Comparison of ENCODE assay signal across 9 mouse cellular contexts in genomic region chr2:162975157-162975775, GRCm38 (mm10). TPM values are rescaled to one million over a fixed set of nuclear protein-coding genes. Genes with fewer than 3 reads are reported as not detected.
A peak's percentile ranks its signal among the peaks of the same experiment; 100 is the strongest.
DNase-seq lines count a peak whose midpoint lies in the region; ATAC-seq and TF ChIP-seq lines count a peak whose summit lies in the region.
"Had no signal": no experiment of that assay in that cellular context is flagged by ENCODE, and none has a peak within 500 bp of the region (broad histone marks: within the 10 kb centered on the region; RNA-seq: fewer than 3 reads in every experiment).

No protein-coding gene starts in this region.

- H3K27ac ChIP-seq in midbrain, embryonic 15.5 days = no peak overlapping the region
- H3K27ac ChIP-seq in midbrain, embryonic 10.5 days (replicated peaks) = no peak overlapping the region
- H3K27ac ChIP-seq in heart, embryonic 10.5 days = no peak overlapping the region
- H3K27ac ChIP-seq in midbrain, postnatal 0 days (ENCODE audit: low read depth, low read length) = no peak overlapping the region

- H3K36me3 ChIP-seq in midbrain, embryonic 15.5 days (replicated peaks) = no peaks in the 10 kb centered on the region
- H3K36me3 ChIP-seq in midbrain, embryonic 10.5 days = no peaks in the 10 kb centered on the region
- no peaks in the 10 kb centered on the region for H3K36me3 ChIP-seq in heart, embryonic 10.5 days
- no peaks in the 10 kb centered on the region for H3K36me3 ChIP-seq in midbrain, postnatal 0 days (ENCODE audit: insufficient read depth, low read length)

- no peak overlapping the region for H3K9ac ChIP-seq in midbrain, embryonic 15.5 days
- no peak overlapping the region for H3K9ac ChIP-seq in midbrain, postnatal 0 days (replicated peaks; ENCODE audit: low read length, poor library complexity, severe bottlenecking)

- no peak overlapping the region for H3K4me2 ChIP-seq in midbrain, embryonic 15.5 days
- no peak overlapping the region for H3K4me2 ChIP-seq in midbrain, postnatal 0 days (ENCODE audit: low read depth, low read length, poor library complexity, severe bottlenecking)

- no peaks in the 10 kb centered on the region for H3K9me3 ChIP-seq in midbrain, embryonic 15.5 days
- H3K9me3 ChIP-seq in midbrain, embryonic 10.5 days (replicated peaks) = no peaks in the 10 kb centered on the region
- no peaks in the 10 kb centered on the region for H3K9me3 ChIP-seq in heart, embryonic 10.5 days
- no peaks in the 10 kb centered on the region for H3K9me3 ChIP-seq in midbrain, postnatal 0 days (ENCODE audit: low read length)

- no peaks in the 10 kb centered on the region for H3K27me3 ChIP-seq in midbrain, embryonic 15.5 days (replicated peaks)
- H3K27me3 ChIP-seq in midbrain, embryonic 10.5 days (ENCODE audit: low read depth, poor library complexity, severe bottlenecking) = no peaks in the 10 kb centered on the region
- H3K27me3 ChIP-seq in heart, embryonic 10.5 days (ENCODE audit: insufficient read depth, poor library complexity, severe bottlenecking) = peaks cover 8% of the 10 kb centered on the region; the same call in 1 of the 2 replicates
- no peaks in the 10 kb centered on the region for H3K27me3 ChIP-seq in midbrain, postnatal 0 days (ENCODE audit: insufficient read depth, low read length)

- no peak for TF ChIP-seq CTCF in midbrain, postnatal 0 days (IDR thresholded peaks at IDR 0.05)

- no peak overlapping the region for H3K4me3 ChIP-seq in midbrain, embryonic 15.5 days
- no peak overlapping the region for H3K4me3 ChIP-seq in midbrain, embryonic 10.5 days
- no peak overlapping the region for H3K4me3 ChIP-seq in heart, embryonic 10.5 days
- no peak overlapping the region for H3K4me3 ChIP-seq in midbrain, postnatal 0 days (ENCODE audit: low read depth, low read length)

- H3K4me1 ChIP-seq in midbrain, embryonic 15.5 days = peaks cover 15% of the 10 kb centered on the region; the same call in 1 of the 2 replicates
- H3K4me1 ChIP-seq in midbrain, embryonic 10.5 days = peaks cover 21% of the 10 kb centered on the region
- H3K4me1 ChIP-seq in heart, embryonic 10.5 days = peaks cover 19% of the 10 kb centered on the region
- no peaks in the 10 kb centered on the region for H3K4me1 ChIP-seq in midbrain, postnatal 0 days (ENCODE audit: insufficient read depth, low read length)

- ATAC-seq in midbrain, embryonic 15.5 days (replicated peaks) = 0 out of 2 replicates have a peak, but pooled peaks have one; percentile 30
- 0 out of 2 replicates have a peak, but pooled peaks have one; percentile 49 for ATAC-seq in midbrain, postnatal 0 days (ENCODE audit: low FRiP score)
- ATAC-seq: intestine, embryonic 16.5 days had no signal

- peak; percentile 9 to 14 for DNase-seq in frontal cortex, postnatal 36 days (ENCODE audit: low spot score in 2 of 2)
- DNase-seq in frontal cortex, postnatal 25 days (ENCODE audit: low spot score in 2 of 2) = no peak
- no peak for DNase-seq in midbrain, embryonic 10.5 days (ENCODE audit: low spot score)
- DNase-seq in heart, embryonic 10.5 days (ENCODE audit: low spot score) = peak; percentile 50
- peak; percentile 52 for DNase-seq in midbrain, postnatal 0 days (ENCODE audit: low spot score)
- no peak for DNase-seq in embryo, embryonic 10.5 days (ENCODE audit: low spot score)
- DNase-seq in adrenal gland, postnatal 4 days (ENCODE audit: low spot score in 2 of 2) = no peak

- WGBS in midbrain, embryonic 15.5 days = 77% methylated on average over 11 of the region's 11 CpGs
- WGBS in midbrain, embryonic 10.5 days = 87% methylated on average over 11 of the region's 11 CpGs
- WGBS in heart, embryonic 10.5 days = 77% methylated on average over 11 of the region's 11 CpGs
- WGBS in midbrain, postnatal 0 days = 72% methylated on average over 11 of the region's 11 CpGs

RNA-seq across cellular contexts. Expression of gene Sgk2, which starts 11.9 kb away (rescaled TPM):
- polyA plus RNA-seq in midbrain, embryonic 15.5 days (2015; fragmentation: Nextera tagmentation; extraction: Ambion mirVana) = 0.10 TPM in 1 of 2 replicates, not detected in the other
- polyA plus RNA-seq in midbrain, embryonic 10.5 days (2016; fragmentation: Nextera tagmentation; extraction: Ambion mirVana) = not detected in 2 replicates
- 0.28 TPM in 1 of 2 replicates, not detected in the other for polyA plus RNA-seq in heart, embryonic 10.5 days (2016; fragmentation: Nextera tagmentation; extraction: Ambion mirVana)
- 0.14 TPM in 1 of 2 replicates, not detected in the other for total RNA-seq in midbrain, postnatal 0 days (2014; rRNA removed)
- not detected in 2 replicates for polyA plus RNA-seq in midbrain, postnatal 0 days (2015; fragmentation: Nextera tagmentation; extraction: Ambion mirVana)
- total RNA-seq in adrenal gland, postnatal 4 days (2021) = 1 to 10 TPM; 1.9 to 3.6 TPM

RNA-seq across cellular contexts. Expression of gene L3mbtl1, which starts 32.0 kb away (rescaled TPM):
- 3.9 and 4.4 TPM in 2 replicates for polyA plus RNA-seq in midbrain, embryonic 15.5 days (2015; fragmentation: Nextera tagmentation; extraction: Ambion mirVana)
- polyA plus RNA-seq in midbrain, embryonic 10.5 days (2016; fragmentation: Nextera tagmentation; extraction: Ambion mirVana) = 0.15 and 0.23 TPM in 2 replicates
- polyA plus RNA-seq in heart, embryonic 10.5 days (2016; fragmentation: Nextera tagmentation; extraction: Ambion mirVana) = 0.07 and 0.15 TPM in 2 replicates
- 16.9 and 21.1 TPM in 2 replicates for total RNA-seq in midbrain, postnatal 0 days (2014; rRNA removed)
- polyA plus RNA-seq in midbrain, postnatal 0 days (2015; fragmentation: Nextera tagmentation; extraction: Ambion mirVana) = 10.2 and 11.9 TPM in 2 replicates
- 1 to 10 TPM in 1 of 2 experiments, under 1 TPM in 1; 0.53 to 1.0 TPM for total RNA-seq in adrenal gland, postnatal 4 days (2021)

RNA-seq across cellular contexts. Expression of gene Ift52, which starts 41.9 kb away (rescaled TPM):
- 39.8 and 42.1 TPM in 2 replicates for polyA plus RNA-seq in midbrain, embryonic 15.5 days (2015; fragmentation: Nextera tagmentation; extraction: Ambion mirVana)
- polyA plus RNA-seq in midbrain, embryonic 10.5 days (2016; fragmentation: Nextera tagmentation; extraction: Ambion mirVana) = 56.2 and 56.4 TPM in 2 replicates
- 40.6 and 45.6 TPM in 2 replicates for polyA plus RNA-seq in heart, embryonic 10.5 days (2016; fragmentation: Nextera tagmentation; extraction: Ambion mirVana)
- 21.0 and 31.2 TPM in 2 replicates for total RNA-seq in midbrain, postnatal 0 days (2014; rRNA removed)
- 29.8 and 32.3 TPM in 2 replicates for polyA plus RNA-seq in midbrain, postnatal 0 days (2015; fragmentation: Nextera tagmentation; extraction: Ambion mirVana)
- total RNA-seq in adrenal gland, postnatal 4 days (2021) = 10 to 100 TPM; 56.6 to 62.0 TPM

RNA-seq across cellular contexts. Expression of gene Srsf6, which starts 43.9 kb away (rescaled TPM):
- 141 and 142 TPM in 2 replicates for polyA plus RNA-seq in midbrain, embryonic 15.5 days (2015; fragmentation: Nextera tagmentation; extraction: Ambion mirVana)
- 267 and 269 TPM in 2 replicates for polyA plus RNA-seq in midbrain, embryonic 10.5 days (2016; fragmentation: Nextera tagmentation; extraction: Ambion mirVana)
- polyA plus RNA-seq in heart, embryonic 10.5 days (2016; fragmentation: Nextera tagmentation; extraction: Ambion mirVana) = 179 and 208 TPM in 2 replicates
- total RNA-seq in midbrain, postnatal 0 days (2014; rRNA removed) = 101 and 138 TPM in 2 replicates
- 134 and 135 TPM in 2 replicates for polyA plus RNA-seq in midbrain, postnatal 0 days (2015; fragmentation: Nextera tagmentation; extraction: Ambion mirVana)
- total RNA-seq in adrenal gland, postnatal 4 days (2021) = 100 to 1,000 TPM; 244 to 280 TPM

Comparison
In these comparisons a context has a peak if more than half of its experiments do, and no peak if none do; other contexts are left out.
1. DNase-seq: peak in frontal cortex, postnatal 36 days (2 of 2), heart, embryonic 10.5 days (single experiment) and midbrain, postnatal 0 days (single experiment); none in frontal cortex, postnatal 25 days (0 of 2), midbrain, embryonic 10.5 days (single experiment), embryo, embryonic 10.5 days (single experiment) and adrenal gland, postnatal 4 days (0 of 2).